Mouse (Mus musculus) thymus, adult 2 months (tissue): ENCODE data around the gene Traf3ip1.

Experiments
- CTCF ChIP-seq: fragments of 200-500 bp; IDR thresholded peaks from 2 replicates; pipeline ENCODE4 v1.5.1; 2012; ENCODE audit warnings: mild to moderate bottlenecking, control low read depth, low read length, moderate library complexity, borderline replicate concordance; ENCODE audit not compliant: control insufficient read depth, poor library complexity, insufficient read depth; ENCODE audit errors: extremely low read depth
- POLR2A ChIP-seq: fragments of 200-500 bp; IDR thresholded peaks from 2 replicates; pipeline ENCODE4 v1.6.1; 2012; ENCODE audit warnings: mild to moderate bottlenecking, low read length, control low read depth, moderate library complexity; ENCODE audit not compliant: control insufficient read depth, poor library complexity, insufficient read depth; ENCODE audit errors: extremely low read depth

GRCm38 (mm10) chr1:91460564-91460963, 33.9 kb upstream of the Traf3ip1 start:
- TF ChIP-seq CTCF (no peak), POLR2A (no peak)
